Mouse (Mus musculus) ES-E14 (cell line): ENCODE results near the gene Lcat. TPM values are rescaled to one million over a fixed set of nuclear protein-coding genes. Genes with fewer than 3 reads are reported as not detected.

Source experiments
- DNase-seq: peaks from one replicate; pipeline ENCODE4 v3.0.0-alpha.2; 2013; ENCODE audit warnings: low read depth, low spot score
- H3K27ac ChIP-seq: 2 replicates; pipeline ENCODE4 v1.5.1; 2012; ENCODE audit warnings: low read depth, mild to moderate bottlenecking, low read length, moderate library complexity, mixed read lengths; ENCODE audit not compliant: poor library complexity, insufficient read depth, severe bottlenecking
- H3K36me3 ChIP-seq: 2 replicates; pipeline ENCODE4 v1.6.1; 2012; ENCODE audit warnings: mild to moderate bottlenecking, low read length, moderate library complexity, mixed read lengths; ENCODE audit not compliant: control insufficient read depth, poor library complexity, insufficient read depth, severe bottlenecking
- H3K4me1 ChIP-seq, 2 experiments: fragments of 150-350 bp in 1 of 2; sonication (generic) in 1 of 2; 2 replicates each; pipeline ENCODE4 v1.6.1; 2012; ENCODE audit warnings: low read length in 2 of 2, mild to moderate bottlenecking in 1 of 2, mixed read lengths in 1 of 2; ENCODE audit not compliant: control insufficient read depth in 2 of 2, insufficient read depth in 2 of 2, poor library complexity in 1 of 2
- H3K4me3 ChIP-seq, 2 experiments: fragments of 150-350 bp in 1 of 2; sonication (generic) in 1 of 2; 2 replicates each; pipeline ENCODE4 v1.5.1; 2012; ENCODE audit warnings: low read length in 2 of 2, low read depth in 1 of 2, mild to moderate bottlenecking in 1 of 2, mixed read lengths in 1 of 2; ENCODE audit not compliant: insufficient read depth in 1 of 2, poor library complexity in 1 of 2, severe bottlenecking in 1 of 2
- H3K9ac ChIP-seq: 2 replicates; pipeline ENCODE4 v1.6.1; 2012; ENCODE audit warnings: low read depth, mild to moderate bottlenecking, low read length, mixed read lengths; ENCODE audit not compliant: poor library complexity, insufficient read depth, severe bottlenecking
- H3K9me3 ChIP-seq: fragments of 150-350 bp; sonication (generic); 2 replicates; pipeline ENCODE4 v1.6.1; 2012; ENCODE audit warnings: low read depth, mild to moderate bottlenecking, low read length; ENCODE audit not compliant: control insufficient read depth, insufficient read depth
- CHD2 ChIP-seq: IDR thresholded peaks from 2 replicates; pipeline ENCODE4 v1.6.1; 2014; ENCODE audit warnings: mild to moderate bottlenecking, low read depth, low read length, inconsistent platforms
- HCFC1 ChIP-seq: IDR thresholded peaks from 2 replicates; pipeline ENCODE4 v1.6.1; 2012; ENCODE audit warnings: low read length, inconsistent platforms, borderline replicate concordance; ENCODE audit not compliant: insufficient read depth
- MAFK ChIP-seq: IDR thresholded peaks from 2 replicates; pipeline ENCODE4 v1.6.1; 2014; ENCODE audit warnings: mild to moderate bottlenecking, low read depth, low read length, inconsistent platforms; ENCODE audit not compliant: insufficient read depth
- ZC3H11A ChIP-seq: IDR thresholded peaks from 2 replicates; pipeline ENCODE4 v1.6.1; 2012; ENCODE audit warnings: low read depth, mild to moderate bottlenecking, inconsistent platforms, low read length, borderline replicate concordance
- ZNF384 ChIP-seq: IDR thresholded peaks from 2 replicates; pipeline ENCODE4 v1.6.1; 2012; ENCODE audit warnings: low read depth, low read length, inconsistent platforms
- in situ Hi-C, 2 experiments: fragments of 600-800 bp; cut with MboI; formaldehyde crosslinking; loops; one replicate each; pipeline ENCODE4 v1.15.1; 2025; ENCODE audit warnings: low sequenced_read_pairs in 2 of 2, inconsistent platforms in 1 of 2; ENCODE audit not compliant: unreplicated experiment in 2 of 2
- total RNA-seq: library from RNA; depleted of rRNA; stranded (reverse); fragments of 300-350 nt; gene quantifications from 2 replicates; pipeline ENCODE4 v1.2.3, GENCODE M21; 2012

Lcat gene
- total RNA-seq, 1 experiment: 2.4 TPM

DNA sequence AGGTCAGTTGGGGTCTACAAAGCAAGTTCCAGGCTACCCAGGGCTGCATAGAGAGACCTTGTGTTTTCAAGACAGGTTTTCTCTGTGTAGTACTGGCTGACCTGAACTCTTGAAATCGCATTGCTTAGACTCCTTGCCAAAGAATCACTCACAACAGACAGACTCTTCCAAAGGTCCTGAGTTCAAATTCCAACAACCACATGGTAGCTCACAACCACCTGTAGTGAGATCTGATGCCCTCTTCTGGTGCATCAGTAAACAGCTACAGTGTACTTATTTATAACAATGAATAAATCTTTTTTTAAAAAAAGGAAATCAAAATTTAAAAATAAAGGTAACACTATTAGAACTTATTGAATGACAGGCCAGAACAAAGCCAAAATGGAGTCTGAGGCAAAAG lies 38.0 kb upstream of the Lcat start:
- Histone ChIP-seq H3K9me3 (no peaks in the 10 kb centered on the region), H3K36me3 (no peaks in the 10 kb centered on the region), H3K9ac (no peak overlapping the region), H3K27ac (no peak overlapping the region), H3K4me3 (no peak overlapping the region), H3K4me1 (no peaks in the 10 kb centered on the region; a peak in 1 of 4 replicates)
- in situ Hi-C loops: no loop called here
- no peak for TF ChIP-seq ZNF384
- no peak for DNase-seq

DNA sequence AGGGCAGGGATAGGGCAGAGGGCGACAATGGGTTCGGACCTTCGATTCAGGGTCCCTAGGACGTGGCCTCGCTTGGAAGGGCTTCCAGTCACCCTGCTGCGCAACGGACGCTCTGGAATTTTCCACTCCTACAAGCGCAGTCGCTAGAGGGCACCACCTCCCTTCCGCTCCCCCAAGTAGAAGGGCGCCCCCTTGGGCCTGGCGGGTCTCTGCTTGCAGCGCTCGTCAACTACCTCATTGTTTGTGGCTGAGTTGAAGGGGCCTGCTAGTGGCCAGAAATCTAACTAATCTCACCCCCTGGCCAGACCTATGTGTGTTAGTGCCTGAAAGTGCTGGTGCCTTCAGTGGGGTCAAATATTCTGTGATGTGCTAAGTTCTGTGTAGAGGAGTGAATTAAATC lies 36.1 kb upstream of the Lcat start, which contains the start of gene Dpep3:
Gene Dpep3 (minus strand): TSS at position 105 of the 400 bp plus-strand sequence.
- H3K4me3 ChIP-seq: peak within 1 kb of the TSS in 1 of 2 experiments; percentile 32; a peak in 1 of 4 replicates
- TF ChIP-seq HCFC1 (peak; percentile 65; the same call in 1 of the 2 replicates), CHD2 (no peak), MAFK (no peak), ZC3H11A (0 out of 2 replicates have a peak, but pooled peaks have one; percentile 29), ZNF384 (peak; percentile 61)
- no peak within 1 kb of the TSS for H3K9ac ChIP-seq
- in situ Hi-C loops: no loop called here
- H3K27ac ChIP-seq: no peak within 1 kb of the TSS
- H3K4me1 ChIP-seq: peaks cover 2 to 3% of the 10 kb centered on the region in 2 experiments; a peak in 2 of 4 replicates
- H3K36me3 ChIP-seq: no peaks in the 10 kb centered on the region
- DNase-seq: no peak
- no peaks in the 10 kb centered on the region for H3K9me3 ChIP-seq

DNA sequence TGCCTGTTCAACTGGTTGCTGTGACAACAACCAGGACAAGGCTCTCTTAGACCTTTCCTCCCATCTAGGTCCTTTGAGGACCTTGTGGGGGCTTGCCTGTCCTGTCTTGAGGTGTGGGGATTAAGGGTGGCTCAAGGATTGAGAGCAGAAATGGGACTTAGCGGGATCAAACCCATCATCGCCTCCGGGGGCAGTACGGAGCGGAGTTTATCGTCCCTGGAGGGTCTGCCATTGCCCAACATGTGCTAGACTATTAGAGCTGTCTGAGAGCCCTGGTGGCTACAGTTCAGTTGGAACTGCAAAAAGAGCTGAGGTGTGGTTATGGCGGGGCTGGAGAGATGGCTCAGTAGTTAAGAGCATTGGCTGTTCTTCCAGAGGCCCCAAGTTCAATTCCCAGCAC lies 32.2 kb upstream of the Lcat start:
- Histone ChIP-seq H3K4me3 (no peak overlapping the region), H3K9ac (no peak overlapping the region), H3K9me3 (no peaks in the 10 kb centered on the region), H3K4me1 (peaks cover 4 to 8% of the 10 kb centered on the region in 2 experiments; a peak in 2 of 4 replicates), H3K36me3 (no peaks in the 10 kb centered on the region), H3K27ac (no peak overlapping the region)
- in situ Hi-C loops: no loop called here
- TF ChIP-seq HCFC1 (no peak), CHD2 (no peak), ZNF384 (no peak), MAFK (no peak)
- DNase-seq: peak; percentile 54

DNA sequence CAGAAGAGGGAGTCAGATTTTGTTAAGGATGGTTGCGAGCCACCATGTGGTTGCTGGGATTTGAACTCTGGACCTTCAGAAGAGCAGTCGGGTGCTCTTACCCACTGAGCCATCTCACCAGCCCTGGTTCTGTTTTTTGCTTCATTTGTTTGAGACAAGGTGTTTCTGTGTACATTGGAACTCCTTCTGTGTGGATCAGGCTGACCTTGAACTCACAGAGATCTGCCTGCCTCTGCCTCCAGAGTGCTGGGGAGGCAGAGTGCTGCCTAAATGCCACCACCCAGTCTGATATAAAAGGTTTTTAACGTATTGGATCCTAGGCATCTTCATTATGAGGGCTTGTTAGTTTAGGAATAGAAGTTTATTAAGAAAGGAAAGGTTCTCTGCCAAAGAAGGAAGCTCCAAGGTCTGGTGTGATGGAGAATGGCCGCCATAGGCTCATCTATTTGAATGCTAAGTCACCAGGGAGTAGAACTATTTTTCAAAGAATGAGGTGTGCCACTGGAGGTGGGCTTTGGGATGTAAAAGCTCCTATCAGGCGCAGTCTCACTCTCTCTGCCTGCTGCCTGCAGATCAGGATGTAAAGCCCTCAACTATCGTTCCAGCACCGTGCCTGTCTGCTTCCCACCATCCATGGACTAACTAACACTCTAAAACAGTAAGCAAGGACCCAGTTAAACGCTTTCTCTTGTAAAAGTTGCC lies 28.0 kb upstream of the Lcat start:
- Histone ChIP-seq H3K36me3 (no peaks in the 10 kb centered on the region), H3K9ac (no peak overlapping the region), H3K4me3 (no peak overlapping the region), H3K27ac (no peak overlapping the region), H3K9me3 (no peaks in the 10 kb centered on the region), H3K4me1 (peaks cover 4 to 8% of the 10 kb centered on the region in 2 experiments; a peak in 2 of 4 replicates)
- peak; percentile 31 for DNase-seq
- in situ Hi-C loops: no loop called here
- TF ChIP-seq CHD2: no peak
- no peak for TF ChIP-seq MAFK

- TF ChIP-seq ZC3H11A (no peak), MAFK (no peak), CHD2 (no peak), ZNF384 (no peak), HCFC1 (no peak)
- no peak overlapping the region for H3K9ac ChIP-seq
- H3K4me3 ChIP-seq: no peak overlapping the region
- H3K36me3 ChIP-seq: no peaks in the 10 kb centered on the region
- in situ Hi-C loops: no loop called here
- no peak overlapping the region for H3K27ac ChIP-seq
- no peaks in the 10 kb centered on the region for H3K9me3 ChIP-seq
- DNase-seq: no peak
- peaks cover 5 to 10% of the 10 kb centered on the region in 2 experiments; a peak in 3 of 4 replicates for H3K4me1 ChIP-seq
These were observed 26.2 kb upstream of the Lcat start for GRCm38 (mm10) chr8:105969367-105969766.
